Mouse (Mus musculus): ENCODE data around the gene Paqr3. TPM values are rescaled to one million over a fixed set of nuclear protein-coding genes. Genes with fewer than 3 reads are reported as not detected.
A peak's percentile ranks its signal among the peaks of the same experiment; 100 is the strongest.

Gene Paqr3
- total RNA-seq (2014; rRNA removed) (47.4 and 51.8 TPM in 2 replicates), polyA plus RNA-seq (2015; fragmentation: Nextera tagmentation; extraction: Ambion mirVana) (12.1 and 12.8 TPM in 2 replicates)

DNA sequence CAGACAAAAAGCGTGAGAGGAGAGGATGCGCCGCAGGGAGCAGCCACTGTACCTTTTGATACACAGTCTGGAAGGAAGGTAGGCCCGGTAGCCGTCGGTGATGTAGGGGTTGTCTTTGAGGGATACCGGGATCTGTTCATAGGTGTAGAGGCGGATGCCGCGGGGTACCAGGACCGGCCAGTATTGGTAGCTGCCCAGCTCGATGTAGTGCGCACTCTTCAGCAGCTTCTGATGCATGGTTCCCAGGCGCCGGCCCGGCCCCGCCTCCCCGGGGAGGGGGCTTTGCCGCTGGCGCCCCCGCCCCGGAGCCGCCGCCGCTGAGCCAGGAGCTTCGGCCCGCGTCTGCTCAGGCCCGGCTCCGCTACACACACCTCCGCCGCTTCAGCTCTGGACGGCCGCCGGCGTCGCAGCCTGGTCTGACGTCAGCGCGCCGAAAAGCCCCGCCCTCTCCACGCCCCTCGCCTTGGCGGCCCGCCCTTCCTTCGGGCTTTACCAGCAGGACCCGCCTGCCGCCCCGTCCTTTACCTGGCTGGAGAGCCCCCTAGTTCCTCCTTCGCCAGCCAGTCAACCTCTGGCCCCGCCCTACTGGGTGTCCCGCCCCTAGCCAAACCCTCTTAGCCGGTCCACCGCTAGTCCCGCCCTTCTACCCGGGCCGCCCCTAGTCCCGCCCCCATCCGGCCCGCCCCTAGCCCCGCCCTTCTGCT is at the start of gene Paqr3:
Gene Paqr3, minus strand, starts transcription at position 390 of the 704 bp plus-strand sequence.
- ATAC-seq (ENCODE audit: low FRiP score) (peak; percentile 97), DNase-seq (ENCODE audit: low spot score) (peak; percentile 94)
- Histone ChIP-seq H3K27ac (ENCODE audit: low read depth, low read length) (peak within 1 kb of the TSS; percentile 63), H3K36me3 (ENCODE audit: insufficient read depth, low read length) (0 out of 2 replicates have a peak, but pooled peaks cover 6% of the 10 kb centered on the region), H3K4me1 (ENCODE audit: insufficient read depth, low read length) (peaks cover 8% of the 10 kb centered on the region), H3K4me2 (ENCODE audit: low read depth, low read length, poor library complexity, severe bottlenecking) (peak within 1 kb of the TSS; percentile 70), H3K4me3 (ENCODE audit: low read depth, low read length) (peak within 1 kb of the TSS; percentile 79), H3K27me3 (ENCODE audit: insufficient read depth, low read length) (no peaks in the 10 kb centered on the region), H3K9ac (replicated peaks; ENCODE audit: low read length, poor library complexity, severe bottlenecking) (peak within 1 kb of the TSS; percentile 79), H3K9me3 (ENCODE audit: low read length) (no peaks in the 10 kb centered on the region)
- TF ChIP-seq CTCF (IDR thresholded peaks at IDR 0.05), result no peak
- WGBS, result 2% methylated on average over 48 of the region's 62 CpGs

GRCm38 (mm10) chr5:97154688-97155087 is 43.3 kb upstream of the Paqr3 start:
- DNase-seq (ENCODE audit: low spot score), result peak; percentile 15
- no peak overlapping the region for H3K27ac ChIP-seq (ENCODE audit: low read depth, low read length)
- no peaks in the 10 kb centered on the region for H3K4me1 ChIP-seq (ENCODE audit: insufficient read depth, low read length)
- no peaks in the 10 kb centered on the region for H3K9me3 ChIP-seq (ENCODE audit: low read length)
- H3K4me2 ChIP-seq (ENCODE audit: low read depth, low read length, poor library complexity, severe bottlenecking), result no peak overlapping the region
- H3K36me3 ChIP-seq (ENCODE audit: insufficient read depth, low read length), result no peaks in the 10 kb centered on the region
- no peak for ATAC-seq (ENCODE audit: low FRiP score)
- WGBS, result 25% methylated on average over 1 of the region's 1 CpGs
- H3K9ac ChIP-seq (replicated peaks; ENCODE audit: low read length, poor library complexity, severe bottlenecking), result no peak overlapping the region
- TF ChIP-seq CTCF (IDR thresholded peaks at IDR 0.05), result no peak
- no peak overlapping the region for H3K4me3 ChIP-seq (ENCODE audit: low read depth, low read length)
- no peaks in the 10 kb centered on the region for H3K27me3 ChIP-seq (ENCODE audit: insufficient read depth, low read length)

DNA sequence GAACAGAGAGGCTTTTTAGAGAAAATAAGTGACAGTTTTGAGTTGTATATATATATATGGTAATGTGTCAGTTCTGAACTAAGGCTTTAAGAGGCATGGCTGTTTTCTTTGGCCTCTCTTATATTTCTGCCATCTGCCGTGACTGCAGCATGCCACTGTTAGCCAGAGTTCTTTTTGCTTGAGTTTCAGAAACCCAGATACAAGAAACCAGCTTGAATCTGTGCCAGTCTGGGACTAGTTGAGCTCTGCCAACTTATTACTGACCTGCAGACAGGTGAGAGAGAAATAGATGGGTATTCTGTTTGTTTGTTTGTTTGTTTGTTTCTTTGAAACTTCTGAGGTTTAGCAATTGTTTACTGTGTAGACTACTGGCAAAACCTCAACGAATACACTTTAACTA is 23.9 kb upstream of the Paqr3 start:
- H3K36me3 ChIP-seq (ENCODE audit: insufficient read depth, low read length), result no peaks in the 10 kb centered on the region
- no peak overlapping the region for H3K4me2 ChIP-seq (ENCODE audit: low read depth, low read length, poor library complexity, severe bottlenecking)
- TF ChIP-seq CTCF (IDR thresholded peaks at IDR 0.05), result no peak
- H3K27ac ChIP-seq (ENCODE audit: low read depth, low read length), result no peak overlapping the region
- ATAC-seq (ENCODE audit: low FRiP score) (no peak), DNase-seq (ENCODE audit: low spot score) (no peak)
- no peaks in the 10 kb centered on the region for H3K9me3 ChIP-seq (ENCODE audit: low read length)
- H3K27me3 ChIP-seq (ENCODE audit: insufficient read depth, low read length), result no peaks in the 10 kb centered on the region
- 89% methylated on average over 2 of the region's 2 CpGs for WGBS
- H3K4me1 ChIP-seq (ENCODE audit: insufficient read depth, low read length), result no peaks in the 10 kb centered on the region
- no peak overlapping the region for H3K4me3 ChIP-seq (ENCODE audit: low read depth, low read length)
- no peak overlapping the region for H3K9ac ChIP-seq (replicated peaks; ENCODE audit: low read length, poor library complexity, severe bottlenecking)

- TF ChIP-seq CTCF (IDR thresholded peaks at IDR 0.05), result no peak
- Histone ChIP-seq H3K9ac (replicated peaks; ENCODE audit: low read length, poor library complexity, severe bottlenecking) (no peak overlapping the region), H3K4me1 (ENCODE audit: insufficient read depth, low read length) (no peaks in the 10 kb centered on the region), H3K4me2 (ENCODE audit: low read depth, low read length, poor library complexity, severe bottlenecking) (no peak overlapping the region), H3K27ac (ENCODE audit: low read depth, low read length) (no peak overlapping the region), H3K27me3 (ENCODE audit: insufficient read depth, low read length) (0 out of 2 replicates have a peak, but pooled peaks cover 4% of the 10 kb centered on the region), H3K9me3 (ENCODE audit: low read length) (no peaks in the 10 kb centered on the region), H3K36me3 (ENCODE audit: insufficient read depth, low read length) (no peaks in the 10 kb centered on the region), H3K4me3 (ENCODE audit: low read depth, low read length) (no peak overlapping the region)
- no peak for DNase-seq (ENCODE audit: low spot score)
- no peak for ATAC-seq (ENCODE audit: low FRiP score)
- WGBS, result 79% methylated on average over 2 of the region's 2 CpGs
These were observed 18.2 kb upstream of the Paqr3 start for GRCm38 (mm10) chr5:97129589-97129988.

DNA sequence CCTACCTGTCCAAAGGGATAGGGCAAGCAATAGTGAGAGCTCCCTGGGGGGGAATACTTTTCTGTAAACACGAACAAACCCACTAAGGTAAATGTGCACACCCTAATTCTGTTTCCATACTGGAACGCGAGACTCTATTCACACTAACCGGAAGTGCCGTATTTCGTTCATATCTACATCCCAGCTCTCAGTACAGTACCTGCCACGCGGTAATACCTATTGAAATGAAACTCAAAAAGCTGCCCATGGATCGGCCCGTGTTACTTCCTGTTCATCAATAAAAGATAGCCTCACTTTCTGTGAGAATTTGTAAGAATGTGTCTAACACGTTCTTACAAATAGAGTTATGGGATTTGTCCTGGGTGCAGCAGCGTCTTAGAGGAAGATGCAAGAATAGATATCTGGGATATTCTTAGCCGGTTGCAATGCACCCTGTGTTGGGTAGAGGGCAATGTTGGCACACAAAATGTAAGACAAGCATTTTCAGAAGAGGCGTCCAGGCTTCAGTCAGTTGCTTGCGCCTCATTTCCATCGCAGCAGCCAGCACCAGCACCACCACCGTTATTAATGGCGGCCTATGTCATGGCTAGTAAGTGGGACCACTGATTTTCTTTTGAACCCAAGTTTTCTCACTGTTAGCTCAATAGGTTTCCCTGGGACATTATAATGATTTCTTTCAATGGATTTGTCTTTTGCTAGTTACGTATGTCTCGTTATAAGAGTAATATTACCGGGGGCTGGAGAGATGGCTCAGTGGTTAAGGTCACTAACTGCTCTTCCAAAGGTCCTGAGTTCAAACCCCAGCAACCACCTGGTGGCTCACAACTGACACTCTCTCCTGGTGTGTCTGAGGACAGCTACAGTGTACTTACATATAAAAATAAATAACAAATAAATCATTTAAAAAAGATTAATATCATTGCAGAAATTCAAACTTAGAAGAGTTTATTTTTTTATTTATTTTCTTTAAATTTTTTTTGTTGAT is 17.1 kb upstream of the Paqr3 start:
- no peaks in the 10 kb centered on the region for H3K36me3 ChIP-seq (ENCODE audit: insufficient read depth, low read length)
- H3K4me3 ChIP-seq (ENCODE audit: low read depth, low read length), result no peak overlapping the region
- peak; percentile 87 for DNase-seq (ENCODE audit: low spot score)
- 0 out of 2 replicates have a peak, but pooled peaks cover 4% of the 10 kb centered on the region for H3K27me3 ChIP-seq (ENCODE audit: insufficient read depth, low read length)
- no peak overlapping the region for H3K4me2 ChIP-seq (ENCODE audit: low read depth, low read length, poor library complexity, severe bottlenecking)
- 49% methylated on average over 21 of the region's 21 CpGs for WGBS
- H3K9me3 ChIP-seq (ENCODE audit: low read length), result no peaks in the 10 kb centered on the region
- ATAC-seq (ENCODE audit: low FRiP score), result peak; percentile 77; the same call in 1 of the 2 replicates
- peak; percentile 93 for TF ChIP-seq CTCF (IDR thresholded peaks at IDR 0.05)
- H3K27ac ChIP-seq (ENCODE audit: low read depth, low read length), result no peak overlapping the region
- no peak overlapping the region for H3K9ac ChIP-seq (replicated peaks; ENCODE audit: low read length, poor library complexity, severe bottlenecking)
- no peaks in the 10 kb centered on the region for H3K4me1 ChIP-seq (ENCODE audit: insufficient read depth, low read length)

Data from midbrain, postnatal 0 days (tissue).